Mouse (Mus musculus): ENCODE measurements around the gene Spty2d1. TPM values are rescaled to one million over a fixed set of nuclear protein-coding genes. Genes with fewer than 3 reads are reported as not detected.
A peak's percentile ranks its signal among the peaks of the same experiment; 100 is the strongest.

The Spty2d1 gene
- polyA plus RNA-seq, 1 experiment from 2014 or later: 13.1 TPM

DNA sequence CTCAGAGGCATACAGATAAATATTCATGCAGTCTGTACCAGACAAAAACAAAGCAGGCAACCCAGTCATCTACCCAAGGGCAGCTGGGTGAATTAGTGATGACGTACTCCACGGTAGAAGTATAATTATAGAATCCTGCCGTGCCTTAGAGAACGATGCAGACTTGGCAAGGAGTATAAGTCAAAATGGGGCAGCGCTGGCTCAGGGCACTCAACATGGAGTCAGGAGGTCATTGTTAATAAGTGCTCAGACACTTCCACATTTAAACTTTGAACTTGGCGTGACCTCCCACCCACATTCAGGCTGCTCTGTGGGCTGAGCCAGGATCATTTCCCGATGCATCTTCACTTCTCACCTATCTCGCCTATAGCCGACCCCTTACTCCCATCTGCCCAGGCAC is 17.2 kb upstream of the Spty2d1 start:
- 59% methylated on average over 9 of the region's 9 CpGs for WGBS
- no peaks in the 10 kb centered on the region for H3K27me3 ChIP-seq (replicated peaks; ENCODE audit: insufficient read depth, low read length)
- no peak overlapping the region for H3K27ac ChIP-seq (ENCODE audit: low read length)
- H3K4me1 ChIP-seq (ENCODE audit: insufficient read depth, low read depth, low read length): no peaks in the 10 kb centered on the region
- H3K9ac ChIP-seq (replicated peaks; ENCODE audit: low read depth): no peak overlapping the region
- DNase-seq (ENCODE audit: low spot score) (no peak), ATAC-seq (no peak)
- H3K36me3 ChIP-seq (ENCODE audit: insufficient read depth, low read length): no peaks in the 10 kb centered on the region
- no peak overlapping the region for H3K4me3 ChIP-seq (ENCODE audit: low read depth, low read length)
- no peaks in the 10 kb centered on the region for H3K9me3 ChIP-seq (ENCODE audit: low read length)
- TF ChIP-seq CTCF (IDR thresholded peaks at IDR 0.05): no peak
- no peak for TF ChIP-seq EP300 (IDR thresholded peaks at IDR 0.05)
- H3K4me2 ChIP-seq (replicated peaks; ENCODE audit: low read depth, low read length): no peak overlapping the region

DNA sequence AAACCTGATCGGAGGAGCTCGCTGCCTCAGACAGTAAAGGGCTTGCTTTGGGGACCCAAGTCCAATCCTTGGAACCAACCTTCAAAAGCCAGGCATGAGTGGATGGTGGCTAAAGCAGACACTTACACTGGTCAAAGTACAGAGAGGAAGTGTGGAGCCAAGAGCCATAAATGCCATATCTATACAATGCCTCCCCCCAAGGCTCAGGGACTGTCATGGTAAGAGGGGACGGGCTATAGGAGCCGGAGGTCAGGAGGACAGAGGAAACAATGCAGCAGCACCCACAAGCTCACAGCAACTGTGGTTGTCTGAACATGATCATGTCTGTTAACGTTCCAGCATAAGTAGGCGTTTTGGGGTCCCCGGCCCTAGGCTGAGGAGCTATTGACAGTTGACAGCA is 16.2 kb upstream of the Spty2d1 start:
- no peaks in the 10 kb centered on the region for H3K27me3 ChIP-seq (replicated peaks; ENCODE audit: insufficient read depth, low read length)
- H3K36me3 ChIP-seq (ENCODE audit: insufficient read depth, low read length): no peaks in the 10 kb centered on the region
- no peak overlapping the region for H3K27ac ChIP-seq (ENCODE audit: low read length)
- H3K4me3 ChIP-seq (ENCODE audit: low read depth, low read length): no peak overlapping the region
- WGBS: 82% methylated on average over 7 of the region's 7 CpGs
- no peak for ATAC-seq
- no peak for DNase-seq (ENCODE audit: low spot score)
- TF ChIP-seq EP300 (IDR thresholded peaks at IDR 0.05) (no peak), CTCF (IDR thresholded peaks at IDR 0.05) (no peak)
- H3K4me1 ChIP-seq (ENCODE audit: insufficient read depth, low read depth, low read length): no peaks in the 10 kb centered on the region
- no peak overlapping the region for H3K9ac ChIP-seq (replicated peaks; ENCODE audit: low read depth)
- H3K4me2 ChIP-seq (replicated peaks; ENCODE audit: low read depth, low read length): no peak overlapping the region
- H3K9me3 ChIP-seq (ENCODE audit: low read length): no peaks in the 10 kb centered on the region

DNA sequence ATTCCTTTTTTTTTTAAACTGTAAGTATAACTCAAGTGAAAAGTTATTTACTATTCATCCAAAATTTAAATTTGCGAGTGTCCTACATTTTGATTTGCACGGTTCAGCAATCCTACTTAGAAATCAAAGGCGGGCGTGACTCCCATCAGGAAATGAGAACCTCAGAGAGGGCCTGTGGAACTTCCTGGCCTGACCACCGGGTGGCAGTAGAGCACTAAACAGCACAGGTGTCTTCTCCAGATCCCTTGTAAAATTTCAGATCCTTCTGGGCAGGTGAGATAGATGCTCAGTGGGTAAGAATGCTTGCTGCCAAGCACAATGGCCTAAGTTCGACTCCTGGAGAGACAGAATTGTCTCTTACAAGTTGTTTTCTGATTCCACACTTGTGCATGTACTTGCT is 15.3 kb upstream of the Spty2d1 start:
- Histone ChIP-seq H3K27me3 (replicated peaks; ENCODE audit: insufficient read depth, low read length) (no peaks in the 10 kb centered on the region), H3K4me3 (ENCODE audit: low read depth, low read length) (no peak overlapping the region), H3K27ac (ENCODE audit: low read length) (no peak overlapping the region), H3K9ac (replicated peaks; ENCODE audit: low read depth) (no peak overlapping the region), H3K4me1 (ENCODE audit: insufficient read depth, low read depth, low read length) (no peaks in the 10 kb centered on the region), H3K4me2 (replicated peaks; ENCODE audit: low read depth, low read length) (no peak overlapping the region), H3K9me3 (ENCODE audit: low read length) (no peaks in the 10 kb centered on the region), H3K36me3 (ENCODE audit: insufficient read depth, low read length) (no peaks in the 10 kb centered on the region)
- DNase-seq (ENCODE audit: low spot score) (peak; percentile 88), ATAC-seq (0 out of 2 replicates have a peak, but pooled peaks have one; percentile 23)
- WGBS: 9% methylated on average over 6 of the region's 6 CpGs
- TF ChIP-seq CTCF (IDR thresholded peaks at IDR 0.05) (peak; percentile 91), EP300 (IDR thresholded peaks at IDR 0.05) (no peak)

DNA sequence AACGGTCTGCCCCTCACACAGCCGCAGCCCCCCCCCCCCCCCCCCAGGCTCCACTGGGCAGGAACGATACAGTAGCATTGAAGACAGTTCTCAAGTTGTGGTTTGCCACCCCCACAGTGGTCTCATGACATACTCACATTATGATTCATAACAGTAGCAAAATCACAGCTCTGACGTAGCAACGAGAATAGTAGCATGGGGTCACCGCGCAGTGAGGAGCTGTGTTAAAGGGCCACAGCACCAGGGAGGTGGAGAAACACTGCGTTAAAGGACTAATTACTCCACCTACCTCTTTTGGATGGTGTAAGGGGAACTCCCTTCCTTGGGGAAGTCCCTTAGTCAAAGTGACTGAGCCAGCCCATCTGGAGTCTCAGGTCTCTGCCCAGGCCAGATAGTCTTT is 14.3 kb upstream of the Spty2d1 start:
- H3K9ac ChIP-seq (replicated peaks; ENCODE audit: low read depth): no peak overlapping the region
- DNase-seq (ENCODE audit: low spot score): peak; percentile 52

DNA sequence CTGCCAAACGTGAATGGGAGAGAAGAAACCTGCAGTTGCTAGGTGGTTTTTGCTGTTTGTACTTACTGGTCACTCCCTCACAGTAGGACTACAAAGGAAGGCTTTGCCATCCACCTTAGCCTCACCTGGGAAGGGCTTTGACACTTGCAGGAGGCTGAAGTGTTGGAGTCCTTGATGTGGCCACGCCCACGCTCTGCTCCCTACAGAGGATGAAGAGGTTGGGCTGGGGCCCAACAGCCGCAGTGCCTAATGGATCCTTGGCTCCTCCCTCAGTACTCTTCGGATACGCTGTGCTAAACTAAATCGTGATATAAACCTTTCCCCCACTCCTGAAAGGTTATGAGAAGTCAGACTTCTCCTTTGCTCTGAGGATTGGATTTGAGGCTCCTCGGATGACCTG is 12.7 kb upstream of the Spty2d1 start:
- ATAC-seq (peak; percentile 74), DNase-seq (ENCODE audit: low spot score) (peak; percentile 80)
- no peak overlapping the region for H3K9ac ChIP-seq (replicated peaks; ENCODE audit: low read depth)
- TF ChIP-seq EP300 (IDR thresholded peaks at IDR 0.05) (no peak), CTCF (IDR thresholded peaks at IDR 0.05) (no peak)
- H3K36me3 ChIP-seq (ENCODE audit: insufficient read depth, low read length): no peaks in the 10 kb centered on the region
- 8% methylated on average over 8 of the region's 8 CpGs for WGBS
- no peaks in the 10 kb centered on the region for H3K27me3 ChIP-seq (replicated peaks; ENCODE audit: insufficient read depth, low read length)
- H3K4me1 ChIP-seq (ENCODE audit: insufficient read depth, low read depth, low read length): no peaks in the 10 kb centered on the region
- H3K4me3 ChIP-seq (ENCODE audit: low read depth, low read length): no peak overlapping the region
- no peak overlapping the region for H3K27ac ChIP-seq (ENCODE audit: low read length)
- H3K4me2 ChIP-seq (replicated peaks; ENCODE audit: low read depth, low read length): 0 out of 2 replicates have a peak overlapping the region, but pooled peaks have one; percentile 32
- H3K9me3 ChIP-seq (ENCODE audit: low read length): no peaks in the 10 kb centered on the region

More for the DNA sequence above, 14.3 kb upstream of the Spty2d1 start:
- Histone ChIP-seq H3K27ac (ENCODE audit: low read length) (no peak overlapping the region), H3K4me2 (replicated peaks; ENCODE audit: low read depth, low read length) (no peak overlapping the region), H3K9me3 (ENCODE audit: low read length) (no peaks in the 10 kb centered on the region), H3K27me3 (replicated peaks; ENCODE audit: insufficient read depth, low read length) (no peaks in the 10 kb centered on the region), H3K4me3 (ENCODE audit: low read depth, low read length) (no peak overlapping the region), H3K36me3 (ENCODE audit: insufficient read depth, low read length) (no peaks in the 10 kb centered on the region), H3K4me1 (ENCODE audit: insufficient read depth, low read depth, low read length) (no peaks in the 10 kb centered on the region)
- peak; percentile 45; the same call in 1 of the 2 replicates for ATAC-seq
- 49% methylated on average over 8 of the region's 8 CpGs for WGBS
- TF ChIP-seq EP300 (IDR thresholded peaks at IDR 0.05) (no peak), CTCF (IDR thresholded peaks at IDR 0.05) (no peak)

DNA sequence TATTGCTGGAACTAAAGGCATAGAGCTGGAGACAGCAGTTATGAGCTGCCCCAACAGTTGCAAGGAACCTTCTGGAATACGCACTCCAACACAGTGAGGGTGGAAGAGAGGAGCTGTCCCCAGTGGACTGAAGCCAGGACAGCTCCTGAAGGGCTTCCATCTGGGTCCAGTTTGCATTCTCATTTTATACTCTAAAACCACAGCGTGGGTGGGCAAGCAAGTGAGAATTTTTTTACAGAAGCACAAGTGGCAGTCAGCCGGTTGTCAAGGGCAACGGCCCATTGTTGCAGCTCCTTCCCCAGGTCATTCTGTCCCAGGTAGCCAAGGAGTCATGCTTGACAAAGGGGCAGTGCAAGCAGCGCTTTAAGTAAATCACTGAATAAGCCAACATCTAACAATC is 11.4 kb upstream of the Spty2d1 start:
- peak; percentile 38 for DNase-seq (ENCODE audit: low spot score)

DNA sequence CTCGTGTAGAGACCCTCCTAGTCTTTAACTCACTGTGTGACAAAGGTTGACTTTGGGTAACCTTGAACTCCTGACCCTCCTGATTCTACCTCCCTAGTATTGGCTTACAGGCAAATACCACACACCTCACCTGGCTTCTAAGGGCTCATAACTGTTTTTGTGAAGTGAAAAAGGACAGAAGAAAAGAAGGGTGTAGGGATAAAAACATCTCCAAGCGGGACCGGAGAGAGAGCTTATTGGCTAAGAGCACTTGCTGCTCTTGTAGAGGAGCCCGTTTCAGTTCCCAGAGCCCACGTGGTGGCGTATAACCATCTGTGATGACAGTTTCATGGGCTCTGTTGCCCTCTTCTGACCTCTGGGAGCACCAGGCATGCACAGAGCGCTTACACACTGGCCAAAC is 8.9 kb upstream of the Spty2d1 start:
- H3K36me3 ChIP-seq (ENCODE audit: insufficient read depth, low read length): no peaks in the 10 kb centered on the region
- no peaks in the 10 kb centered on the region for H3K9me3 ChIP-seq (ENCODE audit: low read length)
- no peak overlapping the region for H3K4me2 ChIP-seq (replicated peaks; ENCODE audit: low read depth, low read length)
- H3K4me3 ChIP-seq (ENCODE audit: low read depth, low read length): no peak overlapping the region
- 59% methylated on average over 7 of the region's 7 CpGs for WGBS
- no peak overlapping the region for H3K27ac ChIP-seq (ENCODE audit: low read length)
- H3K9ac ChIP-seq (replicated peaks; ENCODE audit: low read depth): no peak overlapping the region
- DNase-seq (ENCODE audit: low spot score) (no peak), ATAC-seq (no peak)
- no peak for TF ChIP-seq EP300 (IDR thresholded peaks at IDR 0.05)
- no peaks in the 10 kb centered on the region for H3K27me3 ChIP-seq (replicated peaks; ENCODE audit: insufficient read depth, low read length)
- H3K4me1 ChIP-seq (ENCODE audit: insufficient read depth, low read depth, low read length): peaks cover 12% of the 10 kb centered on the region; the same call in 1 of the 2 replicates

More for the DNA sequence above, 11.4 kb upstream of the Spty2d1 start:
- TF ChIP-seq EP300 (IDR thresholded peaks at IDR 0.05): no peak
- no peak for TF ChIP-seq CTCF (IDR thresholded peaks at IDR 0.05)
- Histone ChIP-seq H3K4me1 (ENCODE audit: insufficient read depth, low read depth, low read length) (peaks cover 8% of the 10 kb centered on the region; the same call in 1 of the 2 replicates), H3K4me2 (replicated peaks; ENCODE audit: low read depth, low read length) (no peak overlapping the region), H3K27me3 (replicated peaks; ENCODE audit: insufficient read depth, low read length) (no peaks in the 10 kb centered on the region), H3K4me3 (ENCODE audit: low read depth, low read length) (no peak overlapping the region), H3K9me3 (ENCODE audit: low read length) (no peaks in the 10 kb centered on the region), H3K27ac (ENCODE audit: low read length) (no peak overlapping the region), H3K36me3 (ENCODE audit: insufficient read depth, low read length) (no peaks in the 10 kb centered on the region), H3K9ac (replicated peaks; ENCODE audit: low read depth) (no peak overlapping the region)
- ATAC-seq: no peak
- 41% methylated on average over 5 of the region's 5 CpGs for WGBS

Data from lung, postnatal 0 days (tissue).